22 mouse cellular contexts compared by ENCODE assay signal in the genomic region with DNA sequence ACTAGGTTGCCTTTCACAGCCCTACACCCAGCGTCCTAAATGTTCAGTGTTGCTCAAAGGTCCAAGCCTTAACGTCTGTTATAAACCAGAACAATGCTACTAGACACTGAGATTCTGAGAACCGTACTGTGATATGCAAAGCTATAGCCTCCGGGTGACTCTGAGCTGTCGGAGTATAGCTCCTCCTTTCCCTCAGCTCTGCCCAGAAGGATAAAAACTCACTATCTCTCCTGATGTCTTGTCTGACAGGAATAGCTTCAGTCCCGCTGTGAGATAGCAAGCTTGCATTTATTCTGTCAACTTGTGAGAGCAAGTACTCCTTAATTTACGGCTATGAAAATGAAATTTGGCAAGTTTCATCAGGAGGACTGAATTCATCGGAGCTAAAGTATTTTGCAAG. TPM values are rescaled to one million over a fixed set of nuclear protein-coding genes. Genes with fewer than 3 reads are reported as not detected.
DNase-seq lines count a peak whose midpoint lies in the region; ATAC-seq and TF ChIP-seq lines count a peak whose summit lies in the region.
"Had no signal": no experiment of that assay in that cellular context is flagged by ENCODE, and none has a peak within 500 bp of the region (broad histone marks: within the 10 kb centered on the region; RNA-seq: fewer than 3 reads in every experiment).

No protein-coding gene starts in this region.

- 0 out of 2 replicates have a peak, but pooled peaks cover 3% of the 10 kb centered on the region for H3K4me1 ChIP-seq in forebrain, embryonic 16.5 days (replicated peaks; ENCODE audit: control insufficient read depth, insufficient read depth, low read length)
- H3K4me1 ChIP-seq in forebrain, embryonic 13.5 days, result peaks cover 7% of the 10 kb centered on the region; the same call in 1 of the 2 replicates
- no peaks in the 10 kb centered on the region for H3K4me1 ChIP-seq in limb, embryonic 14.5 days (ENCODE audit: control insufficient read depth, insufficient read depth, low read length)
- peaks cover 7% of the 10 kb centered on the region for H3K4me1 ChIP-seq in limb, embryonic 10.5 days
- H3K4me1 ChIP-seq: embryonic facial prominence, embryonic 15.5 days had no signal

- no peaks in the 10 kb centered on the region for H3K9me3 ChIP-seq in forebrain, embryonic 16.5 days (ENCODE audit: control insufficient read depth, low read length)
- no peaks in the 10 kb centered on the region for H3K9me3 ChIP-seq in forebrain, embryonic 13.5 days (replicated peaks)
- no peaks in the 10 kb centered on the region for H3K9me3 ChIP-seq in limb, embryonic 14.5 days (ENCODE audit: control insufficient read depth, low read length)
- no peaks in the 10 kb centered on the region for H3K9me3 ChIP-seq in limb, embryonic 10.5 days (replicated peaks)
- H3K9me3 ChIP-seq: embryonic facial prominence, embryonic 12.5 days; embryonic facial prominence, embryonic 15.5 days had no signal

- H3K9ac ChIP-seq in forebrain, embryonic 16.5 days (replicated peaks; ENCODE audit: low read depth, low read length), result no peak overlapping the region
- no peak overlapping the region for H3K9ac ChIP-seq in forebrain, embryonic 13.5 days
- H3K9ac ChIP-seq in limb, embryonic 14.5 days (ENCODE audit: low read depth, low read length, severe bottlenecking), result no peak overlapping the region
- H3K9ac ChIP-seq: embryonic facial prominence, embryonic 12.5 days; embryonic facial prominence, embryonic 15.5 days had no signal

- no peaks in the 10 kb centered on the region for H3K36me3 ChIP-seq in forebrain, embryonic 16.5 days (ENCODE audit: control insufficient read depth, insufficient read depth)
- H3K36me3 ChIP-seq in forebrain, embryonic 13.5 days (ENCODE audit: poor library complexity, severe bottlenecking), result no peaks in the 10 kb centered on the region
- H3K36me3 ChIP-seq in limb, embryonic 14.5 days (ENCODE audit: control insufficient read depth, insufficient read depth, low read length), result no peaks in the 10 kb centered on the region
- no peaks in the 10 kb centered on the region for H3K36me3 ChIP-seq in limb, embryonic 10.5 days
- H3K36me3 ChIP-seq: embryonic facial prominence, embryonic 12.5 days; embryonic facial prominence, embryonic 15.5 days had no signal

- DNase-seq in frontal cortex, postnatal 25 days (ENCODE audit: low spot score in 2 of 2), result no peak
- DNase-seq in limb, embryonic 14.5 days (ENCODE audit: low spot score), result peak; percentile 42
- DNase-seq in limb, embryonic 10.5 days (ENCODE audit: low spot score), result no peak
- no peak for DNase-seq in spleen, postnatal 4 days (ENCODE audit: low spot score in 2 of 2)
- DNase-seq: adrenal gland, adult 2 months; adrenal gland, postnatal 10 days; adrenal gland, postnatal 25 days; cerebellum, adult 11 months; cerebellum, adult 18-20 months; cerebellum, adult 8-10 months; cerebellum, adult 9-11 months; cerebellum, postnatal 14 days; cerebellum, postnatal 36 days; embryo, embryonic 11 days had no signal

- no peak for TF ChIP-seq POLR2A in limb, embryonic 14.5 days (IDR thresholded peaks at IDR 0.05; ENCODE audit: borderline replicate concordance, extremely low read depth, insufficient read depth, insufficient read length)

- no peak overlapping the region for H3K27ac ChIP-seq in forebrain, embryonic 16.5 days (ENCODE audit: low read length)
- no peak overlapping the region for H3K27ac ChIP-seq in forebrain, embryonic 13.5 days
- no peak overlapping the region for H3K27ac ChIP-seq in limb, embryonic 14.5 days (replicated peaks; ENCODE audit: low read depth, low read length)
- no peak overlapping the region for H3K27ac ChIP-seq in limb, embryonic 10.5 days
- H3K27ac ChIP-seq: embryonic facial prominence, embryonic 12.5 days; embryonic facial prominence, embryonic 15.5 days had no signal

- no peaks in the 10 kb centered on the region for H3K27me3 ChIP-seq in forebrain, embryonic 16.5 days (replicated peaks; ENCODE audit: control insufficient read depth, insufficient read depth, low read length)
- no peaks in the 10 kb centered on the region for H3K27me3 ChIP-seq in forebrain, embryonic 13.5 days
- no peaks in the 10 kb centered on the region for H3K27me3 ChIP-seq in limb, embryonic 14.5 days (ENCODE audit: control insufficient read depth, insufficient read depth, low read length)
- no peaks in the 10 kb centered on the region for H3K27me3 ChIP-seq in limb, embryonic 10.5 days (ENCODE audit: low read depth, poor library complexity, severe bottlenecking)
- H3K27me3 ChIP-seq: embryonic facial prominence, embryonic 12.5 days; embryonic facial prominence, embryonic 15.5 days had no signal

- 0 out of 2 replicates have a peak, but pooled peaks have one; percentile 33 for ATAC-seq in forebrain, embryonic 16.5 days
- ATAC-seq in forebrain, embryonic 13.5 days, result no peak
- ATAC-seq in frontal cortex, adult (ENCODE audit: low TSS enrichment), result peak; percentile 73
- no peak for ATAC-seq in limb, embryonic 14.5 days (ENCODE audit: low FRiP score, low read depth)
- ATAC-seq: forebrain, embryonic 14.5 days had no signal

- H3K4me2 ChIP-seq in forebrain, embryonic 16.5 days (ENCODE audit: low read length), result no peak overlapping the region
- H3K4me2 ChIP-seq in forebrain, embryonic 13.5 days, result no peak overlapping the region
- H3K4me2 ChIP-seq in limb, embryonic 14.5 days (replicated peaks; ENCODE audit: low read depth, low read length, severe bottlenecking), result no peak overlapping the region
- H3K4me2 ChIP-seq: embryonic facial prominence, embryonic 12.5 days; embryonic facial prominence, embryonic 15.5 days had no signal

- WGBS in forebrain, embryonic 16.5 days, result 82% methylated on average over 8 of the region's 8 CpGs
- 89% methylated on average over 8 of the region's 8 CpGs for WGBS in forebrain, embryonic 13.5 days
- WGBS in limb, embryonic 14.5 days, result 69% methylated on average over 8 of the region's 8 CpGs
- 86% methylated on average over 8 of the region's 8 CpGs for WGBS in limb, embryonic 10.5 days

- H3K4me3 ChIP-seq in forebrain, embryonic 16.5 days (replicated peaks; ENCODE audit: low read length), result no peak overlapping the region
- no peak overlapping the region for H3K4me3 ChIP-seq in forebrain, embryonic 13.5 days
- H3K4me3 ChIP-seq in limb, embryonic 14.5 days (replicated peaks; ENCODE audit: low read length), result no peak overlapping the region
- no peak overlapping the region for H3K4me3 ChIP-seq in limb, embryonic 10.5 days
- H3K4me3 ChIP-seq: embryonic facial prominence, embryonic 12.5 days; embryonic facial prominence, embryonic 15.5 days; erythroblast, embryonic 14.5 days had no signal

RNA-seq across cellular contexts. Expression of a gene that starts 33.9 kb away (rescaled TPM):
- 1.2 and 1.5 TPM in 2 replicates for polyA plus RNA-seq in forebrain, embryonic 16.5 days (2015; fragmentation: Nextera tagmentation; extraction: Ambion mirVana)
- polyA plus RNA-seq in forebrain, embryonic 13.5 days (2015; fragmentation: Nextera tagmentation; extraction: Ambion mirVana), result 0.62 and 0.86 TPM in 2 replicates
- polyA plus RNA-seq in limb, embryonic 14.5 days (2012; rRNA removed), result 15.2 and 16.8 TPM in 2 replicates
- polyA plus RNA-seq in limb, embryonic 14.5 days (2014; fragmentation: Nextera tagmentation; extraction: Ambion mirVana), result 10.0 and 10.9 TPM in 2 replicates
- 2.9 and 3.7 TPM in 2 replicates for polyA plus RNA-seq in limb, embryonic 10.5 days (2016; fragmentation: Nextera tagmentation; extraction: Ambion mirVana)
- polyA plus RNA-seq: C2C12 had no signal

Comparison
In these comparisons a context has a peak if more than half of its experiments do, and no peak if none do; other contexts are left out.
1. ATAC-seq: peak in forebrain, embryonic 16.5 days (single experiment) and frontal cortex, adult (single experiment); none in forebrain, embryonic 13.5 days (single experiment) and limb, embryonic 14.5 days (single experiment).